Mouse (Mus musculus): Measurements from ENCODE around the gene Fbxw4. TPM values are rescaled to one million over a fixed set of nuclear protein-coding genes. Genes with fewer than 3 reads are reported as not detected.
"Not testable (repeated sequence)": the region's sequence is repeated elsewhere in the genome, so short reads cannot be mapped to it uniquely, and the experiment has no call there.

The Fbxw4 gene
- polyA plus RNA-seq, 1 experiment from 2014 or later, result 2.2 TPM

- no peak overlapping the region for H3K4me3 ChIP-seq (ENCODE audit: low read depth, low read length)
- no peaks in the 10 kb centered on the region for H3K4me1 ChIP-seq (replicated peaks; ENCODE audit: control insufficient read depth, insufficient read depth)
- no peak overlapping the region for H3K4me2 ChIP-seq (replicated peaks; ENCODE audit: low read depth)
- no peak for ATAC-seq (ENCODE audit: low FRiP score, low TSS enrichment)
- H3K36me3 ChIP-seq (ENCODE audit: control insufficient read depth, insufficient read depth, low read length), result no peaks in the 10 kb centered on the region
- H3K27me3 ChIP-seq (ENCODE audit: control insufficient read depth, insufficient read depth, low read length), result no peaks in the 10 kb centered on the region
- 85% methylated on average over 6 of the region's 6 CpGs for WGBS
- H3K9me3 ChIP-seq (ENCODE audit: control insufficient read depth, low read length), result no peaks in the 10 kb centered on the region
- TF ChIP-seq CTCF (IDR thresholded peaks at IDR 0.05; ENCODE audit: low read depth) (no peak), EP300 (optimal IDR thresholded peaks at IDR 0.05) (no peak)
- H3K27ac ChIP-seq (replicated peaks), result no peak overlapping the region
- no peak for DNase-seq (ENCODE audit: low spot score)
- H3K9ac ChIP-seq (ENCODE audit: low read length), result no peak overlapping the region
Measured at GRCm38 (mm10) chr19:45653986-45654385, 6.1 kb downstream of the Fbxw4 start.

- DNase-seq (ENCODE audit: low spot score), result no peak
- Histone ChIP-seq H3K9ac (ENCODE audit: low read length) (no peak overlapping the region), H3K27ac (replicated peaks) (no peak overlapping the region; the same call in 1 of the 2 replicates), H3K27me3 (ENCODE audit: control insufficient read depth, insufficient read depth, low read length) (no peaks in the 10 kb centered on the region), H3K4me2 (replicated peaks; ENCODE audit: low read depth) (peak overlapping the region; percentile 12; the same call in 1 of the 2 replicates), H3K9me3 (ENCODE audit: control insufficient read depth, low read length) (no peaks in the 10 kb centered on the region), H3K36me3 (ENCODE audit: control insufficient read depth, insufficient read depth, low read length) (no peaks in the 10 kb centered on the region), H3K4me1 (replicated peaks; ENCODE audit: control insufficient read depth, insufficient read depth) (no peaks in the 10 kb centered on the region), H3K4me3 (ENCODE audit: low read depth, low read length) (no peak overlapping the region)
- TF ChIP-seq EP300 (optimal IDR thresholded peaks at IDR 0.05), result no peak
- TF ChIP-seq CTCF (IDR thresholded peaks at IDR 0.05; ENCODE audit: low read depth), result no peak
- WGBS, result 42% methylated on average over 15 of the region's 15 CpGs
- ATAC-seq (ENCODE audit: low FRiP score, low TSS enrichment), result no peak
Measured at GRCm38 (mm10) chr19:45652286-45652988, 7.7 kb downstream of the Fbxw4 start.

- 54% methylated on average over 8 of the region's 8 CpGs for WGBS
- DNase-seq (ENCODE audit: low spot score) (no peak), ATAC-seq (ENCODE audit: low FRiP score, low TSS enrichment) (no peak)
- Histone ChIP-seq H3K4me3 (ENCODE audit: low read depth, low read length) (no peak overlapping the region), H3K4me2 (replicated peaks; ENCODE audit: low read depth) (no peak overlapping the region), H3K4me1 (replicated peaks; ENCODE audit: control insufficient read depth, insufficient read depth) (no peaks in the 10 kb centered on the region), H3K27ac (replicated peaks) (no peak overlapping the region), H3K9ac (ENCODE audit: low read length) (no peak overlapping the region), H3K9me3 (ENCODE audit: control insufficient read depth, low read length) (no peaks in the 10 kb centered on the region), H3K27me3 (ENCODE audit: control insufficient read depth, insufficient read depth, low read length) (no peaks in the 10 kb centered on the region), H3K36me3 (ENCODE audit: control insufficient read depth, insufficient read depth, low read length) (no peaks in the 10 kb centered on the region)
- TF ChIP-seq EP300 (optimal IDR thresholded peaks at IDR 0.05), result no peak
- TF ChIP-seq CTCF (IDR thresholded peaks at IDR 0.05; ENCODE audit: low read depth), result no peak
Measured at GRCm38 (mm10) chr19:45651524-45651923, 8.6 kb downstream of the Fbxw4 start.

- Histone ChIP-seq H3K9ac (ENCODE audit: low read length) (no peak overlapping the region), H3K36me3 (ENCODE audit: control insufficient read depth, insufficient read depth, low read length) (no peaks in the 10 kb centered on the region), H3K27me3 (ENCODE audit: control insufficient read depth, insufficient read depth, low read length) (no peaks in the 10 kb centered on the region), H3K9me3 (ENCODE audit: control insufficient read depth, low read length) (no peaks in the 10 kb centered on the region), H3K4me3 (ENCODE audit: low read depth, low read length) (no peak overlapping the region), H3K27ac (replicated peaks) (no peak overlapping the region), H3K4me2 (replicated peaks; ENCODE audit: low read depth) (no peak overlapping the region), H3K4me1 (replicated peaks; ENCODE audit: control insufficient read depth, insufficient read depth) (no peaks in the 10 kb centered on the region)
- WGBS, result 76% methylated on average over 4 of the region's 4 CpGs
- no peak for ATAC-seq (ENCODE audit: low FRiP score, low TSS enrichment)
- TF ChIP-seq EP300 (optimal IDR thresholded peaks at IDR 0.05) (no peak), CTCF (IDR thresholded peaks at IDR 0.05; ENCODE audit: low read depth) (no peak)
- no peak for DNase-seq (ENCODE audit: low spot score)
Measured at GRCm38 (mm10) chr19:45649776-45650175, 10.3 kb downstream of the Fbxw4 start.

- DNase-seq (ENCODE audit: low spot score); H3K4me3 ChIP-seq (ENCODE audit: low read depth, low read length); H3K9ac ChIP-seq (ENCODE audit: low read length); H3K36me3 ChIP-seq (ENCODE audit: control insufficient read depth, insufficient read depth, low read length); H3K9me3 ChIP-seq (ENCODE audit: control insufficient read depth, low read length); H3K27me3 ChIP-seq (ENCODE audit: control insufficient read depth, insufficient read depth, low read length); ATAC-seq (ENCODE audit: low FRiP score, low TSS enrichment); H3K4me2 ChIP-seq (replicated peaks; ENCODE audit: low read depth); H3K27ac ChIP-seq (replicated peaks); H3K4me1 ChIP-seq (replicated peaks; ENCODE audit: control insufficient read depth, insufficient read depth): not testable (repeated sequence)
- WGBS, result 96% methylated on average over 5 of the region's 6 CpGs
Measured at GRCm38 (mm10) chr19:45648469-45648868, 11.6 kb downstream of the Fbxw4 start.

GRCm38 (mm10) chr19:45646866-45647265, 13.2 kb downstream of the Fbxw4 start:
- ATAC-seq (ENCODE audit: low FRiP score, low TSS enrichment) (no peak), DNase-seq (ENCODE audit: low spot score) (no peak)
- Histone ChIP-seq H3K9ac (ENCODE audit: low read length) (no peak overlapping the region), H3K27me3 (ENCODE audit: control insufficient read depth, insufficient read depth, low read length) (no peaks in the 10 kb centered on the region), H3K27ac (replicated peaks) (no peak overlapping the region), H3K4me1 (replicated peaks; ENCODE audit: control insufficient read depth, insufficient read depth) (no peaks in the 10 kb centered on the region), H3K9me3 (ENCODE audit: control insufficient read depth, low read length) (no peaks in the 10 kb centered on the region), H3K4me3 (ENCODE audit: low read depth, low read length) (no peak overlapping the region), H3K4me2 (replicated peaks; ENCODE audit: low read depth) (no peak overlapping the region), H3K36me3 (ENCODE audit: control insufficient read depth, insufficient read depth, low read length) (no peaks in the 10 kb centered on the region)
- WGBS, result 50% methylated on average over 4 of the region's 4 CpGs
- no peak for TF ChIP-seq EP300 (optimal IDR thresholded peaks at IDR 0.05)
- TF ChIP-seq CTCF (IDR thresholded peaks at IDR 0.05; ENCODE audit: low read depth), result no peak

Measured in stomach, postnatal 0 days (tissue).